Mouse (Mus musculus): ENCODE data around the gene Timm10.
"Not testable (repeated sequence)": the region's sequence is repeated elsewhere in the genome, so short reads cannot be mapped to it uniquely, and the experiment has no call there.

The Timm10 gene

DNA sequence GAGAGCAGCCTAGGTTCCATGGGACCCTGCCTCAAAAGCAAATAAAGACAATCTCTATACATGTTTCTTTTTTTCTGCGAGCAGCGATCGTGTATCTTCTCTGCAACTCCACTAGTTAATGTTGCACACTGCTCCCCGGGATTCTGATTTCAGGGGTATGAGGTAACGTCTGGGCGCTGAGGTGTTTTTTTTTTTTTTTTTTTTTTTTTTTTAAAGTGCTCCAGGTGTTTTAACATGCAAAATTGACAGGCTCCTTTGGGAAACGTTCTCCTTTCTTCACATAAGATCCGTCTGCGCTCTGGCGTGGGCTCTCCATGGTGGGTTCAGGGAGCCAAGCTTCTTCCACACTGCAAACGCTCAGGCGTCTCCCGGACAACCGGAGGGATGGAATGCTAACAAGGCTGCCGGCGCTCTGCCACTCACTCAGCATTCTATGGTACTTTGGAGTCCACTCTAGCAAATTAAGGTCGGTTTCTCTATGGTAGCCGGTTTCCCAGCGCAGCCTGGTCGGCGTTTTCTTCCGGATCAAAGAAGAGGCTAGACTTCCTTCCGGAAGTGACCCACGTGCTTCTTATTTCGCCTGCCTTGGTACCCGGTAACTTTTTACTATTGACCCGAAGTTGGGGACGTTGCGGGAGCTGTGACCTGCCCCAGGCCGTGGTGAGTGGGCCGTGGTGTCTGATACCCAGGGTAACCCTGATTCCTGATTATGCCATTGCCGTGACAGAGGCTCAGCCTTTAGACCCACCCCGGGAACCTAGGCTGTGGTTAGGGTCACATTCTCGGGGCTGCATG lies at the start of gene Timm10:
Gene Timm10, plus strand, starts transcription at position 510 of the 795 bp plus-strand sequence.
- peak; percentile 98 for DNase-seq (ENCODE audit: low read depth, low spot score)

DNA sequence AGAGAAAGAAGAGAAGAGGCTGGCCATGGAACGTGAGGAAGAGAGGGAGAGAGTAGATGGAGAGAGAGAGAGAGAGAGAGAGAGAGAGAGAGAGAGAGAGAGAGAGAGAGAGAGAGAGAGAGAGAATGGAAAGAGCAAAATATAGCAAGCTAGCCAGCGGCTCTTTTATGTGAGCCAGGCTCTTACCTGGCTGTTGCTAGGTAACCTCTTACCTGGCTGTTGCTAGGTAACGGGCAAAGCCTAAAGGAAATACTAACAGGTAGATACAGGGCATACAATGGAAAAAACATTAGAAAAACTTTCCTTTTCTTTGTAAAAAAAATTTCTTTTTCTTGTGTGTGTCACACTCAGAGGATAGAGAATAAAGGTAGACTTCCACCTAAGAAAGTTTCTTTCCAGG lies 49.1 kb upstream of the Timm10 start:
- DNase-seq (ENCODE audit: low read depth, low spot score) = no peak

DNA sequence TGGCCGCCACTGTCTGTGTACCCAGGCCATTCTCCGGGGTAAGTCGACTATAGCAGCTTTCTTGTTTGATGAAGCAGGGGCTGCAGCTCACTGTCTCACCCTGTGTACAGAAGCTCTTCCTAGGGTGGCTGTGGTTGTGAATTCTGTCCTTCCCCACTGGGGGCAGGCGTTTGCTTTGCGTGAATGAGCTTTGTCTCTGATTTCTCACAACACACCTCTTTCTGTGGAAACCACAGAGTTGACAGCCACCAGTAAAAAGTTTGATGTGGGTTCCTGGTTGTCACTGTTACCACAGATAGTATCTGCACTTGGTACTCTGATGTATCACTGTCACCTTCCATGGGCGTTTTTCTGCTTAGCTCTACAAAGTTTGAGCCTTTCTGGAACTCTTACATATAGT lies 47.6 kb upstream of the Timm10 start:
- no peak for DNase-seq (ENCODE audit: low read depth, low spot score)

DNA sequence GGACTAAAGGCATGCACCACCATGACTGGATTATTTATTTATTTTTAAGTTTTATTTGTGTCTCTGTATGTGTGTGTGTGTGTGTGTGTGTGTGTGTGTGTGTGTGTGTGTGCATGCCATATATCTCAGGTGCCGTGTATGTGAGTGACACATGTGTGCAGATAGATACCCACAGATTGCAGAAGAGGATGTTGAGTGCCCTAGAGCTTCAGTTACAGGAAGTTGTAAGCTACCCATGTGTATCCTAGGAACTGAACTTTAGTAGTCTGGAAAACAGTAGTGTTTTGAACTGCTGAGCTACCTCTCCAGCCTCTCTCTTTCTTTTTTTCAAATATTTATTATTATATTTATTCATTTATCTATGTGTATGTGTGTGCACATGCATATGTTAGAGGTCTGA lies 43.5 kb upstream of the Timm10 start:
- no peak for DNase-seq (ENCODE audit: low read depth, low spot score)

DNA sequence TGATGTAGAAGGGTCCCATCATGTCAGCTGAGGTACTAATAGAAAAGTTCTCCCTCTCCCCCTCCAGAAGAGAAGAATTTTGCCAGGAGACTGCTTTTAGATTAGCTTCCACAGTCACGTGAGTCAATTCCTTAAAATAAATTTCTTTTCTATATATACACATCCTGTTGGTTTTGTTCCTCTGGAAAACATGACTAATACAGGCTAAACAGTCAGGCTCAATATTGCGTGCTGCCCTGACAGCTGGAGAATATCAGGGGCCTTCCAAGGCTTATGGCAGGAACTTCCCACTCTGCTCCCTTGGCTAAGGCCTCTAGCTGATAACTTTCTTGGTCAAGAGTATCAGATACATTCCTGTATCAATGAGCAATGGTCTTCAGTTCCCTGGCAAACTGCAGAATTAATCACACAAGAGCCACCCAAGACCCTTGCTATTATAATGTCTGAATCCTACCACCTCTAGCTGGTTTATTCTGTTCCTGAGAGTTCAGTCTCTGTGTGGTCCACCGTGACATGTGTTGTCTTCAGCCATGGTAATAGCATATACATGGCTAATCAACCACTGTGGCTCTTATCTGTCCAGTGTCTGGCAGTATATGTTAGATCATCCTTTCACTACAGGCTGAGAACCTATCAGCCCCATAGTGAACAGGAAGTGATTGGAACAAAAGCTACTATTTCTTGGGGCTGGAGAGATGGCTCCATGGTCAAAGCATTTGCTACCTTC lies 42.8 kb upstream of the Timm10 start:
- peak; percentile 33 for DNase-seq (ENCODE audit: low read depth, low spot score)

DNA sequence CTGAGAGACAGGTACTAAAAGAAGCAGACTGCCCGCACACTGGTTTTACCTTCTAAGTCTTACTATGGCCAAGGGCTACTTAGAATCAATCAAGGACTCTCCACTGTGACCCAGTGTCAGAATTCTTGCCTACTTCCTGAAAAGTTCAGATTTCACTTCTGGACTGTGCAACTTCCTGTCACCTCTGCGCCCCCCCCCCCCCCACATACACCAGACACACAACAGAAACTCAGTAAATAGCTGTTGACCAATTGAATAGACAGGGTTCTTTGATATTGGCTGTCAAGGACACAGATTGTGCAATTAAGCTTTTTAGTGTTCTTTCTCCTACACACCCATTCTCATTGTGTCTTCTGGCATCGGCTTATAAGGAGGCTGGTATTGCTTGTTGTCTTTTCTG lies 38.5 kb upstream of the Timm10 start:
- DNase-seq (ENCODE audit: low read depth, low spot score) = no peak

DNA sequence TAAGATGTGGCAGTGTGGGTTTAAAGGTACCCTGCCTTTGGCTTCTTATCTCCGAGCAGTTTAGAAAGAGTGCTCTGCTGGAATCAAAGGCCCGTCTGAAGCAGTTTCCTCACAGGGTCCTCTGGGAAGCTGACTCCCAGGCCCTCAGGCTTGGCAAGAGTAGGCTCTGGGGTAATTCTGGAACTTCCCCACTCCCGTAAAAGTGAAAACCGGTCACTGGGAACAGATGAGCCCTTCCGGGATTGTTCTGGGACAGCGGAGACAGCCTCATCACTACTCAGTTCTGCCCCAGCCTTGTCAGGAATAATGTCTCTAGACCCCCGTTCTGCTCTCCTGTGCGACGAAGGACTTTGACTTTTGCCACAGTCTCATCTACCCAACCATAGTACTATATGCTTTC lies 36.4 kb upstream of the Timm10 start:
- no peak for DNase-seq (ENCODE audit: low read depth, low spot score)

DNA sequence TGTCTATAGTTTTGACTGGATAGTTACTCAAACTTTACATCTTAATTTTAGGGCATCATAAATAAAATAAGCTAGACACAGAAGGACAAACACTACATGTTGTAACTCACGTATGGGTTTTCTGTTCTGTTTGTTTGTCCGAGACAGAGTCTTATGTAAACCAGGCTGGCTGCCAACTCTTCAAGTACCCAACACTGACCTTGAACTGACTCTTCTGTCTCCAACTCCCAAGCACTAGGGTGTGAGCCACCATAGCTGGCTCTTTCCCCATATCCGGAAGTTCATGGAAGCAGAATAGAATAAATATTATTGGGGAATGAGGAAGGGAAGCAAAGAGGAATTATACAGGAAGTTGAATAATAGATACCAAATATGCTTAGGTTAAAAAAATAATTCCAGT lies 34.3 kb upstream of the Timm10 start:
- DNase-seq (ENCODE audit: low read depth, low spot score) = no peak

DNA sequence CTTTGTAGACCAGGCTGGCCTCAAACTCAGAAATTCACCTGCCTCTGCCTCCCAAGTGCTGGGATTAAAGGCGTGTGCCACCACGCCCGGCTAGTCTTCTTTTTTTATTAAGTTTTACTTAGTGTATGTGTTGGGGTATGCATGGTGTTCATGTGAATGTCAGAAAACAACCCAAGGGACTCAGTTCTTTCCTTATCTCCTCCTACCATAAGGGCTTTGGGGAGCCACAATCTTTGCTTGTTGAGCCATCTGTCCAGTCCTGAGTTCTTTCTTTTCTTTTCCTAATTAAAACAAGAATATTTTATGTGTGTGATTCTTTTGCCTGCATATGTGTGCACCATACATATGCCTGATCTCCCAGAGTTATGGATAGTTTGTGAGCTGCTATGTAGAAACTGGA lies 33.6 kb upstream of the Timm10 start:
- no peak for DNase-seq (ENCODE audit: low read depth, low spot score)

DNA sequence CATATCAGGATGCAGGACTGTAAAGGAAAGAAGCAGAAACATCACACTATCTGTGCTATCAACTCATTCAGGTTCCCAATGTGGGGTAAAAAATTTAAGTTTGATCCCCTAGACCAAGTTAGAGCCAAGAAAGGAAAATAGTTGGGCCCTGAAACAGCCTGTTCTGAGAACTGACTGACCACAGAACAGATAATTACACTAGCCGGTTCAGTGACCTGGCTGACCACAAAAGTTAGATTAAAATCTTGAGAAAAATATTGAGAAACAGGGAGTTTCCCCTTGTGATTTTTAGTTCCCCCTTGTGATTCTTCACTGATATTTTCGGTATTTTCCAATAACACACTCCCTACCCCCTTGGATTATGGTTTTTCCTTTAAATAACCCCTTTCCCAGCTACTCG lies 32.9 kb upstream of the Timm10 start:
- DNase-seq (ENCODE audit: low read depth, low spot score) = no peak

DNA sequence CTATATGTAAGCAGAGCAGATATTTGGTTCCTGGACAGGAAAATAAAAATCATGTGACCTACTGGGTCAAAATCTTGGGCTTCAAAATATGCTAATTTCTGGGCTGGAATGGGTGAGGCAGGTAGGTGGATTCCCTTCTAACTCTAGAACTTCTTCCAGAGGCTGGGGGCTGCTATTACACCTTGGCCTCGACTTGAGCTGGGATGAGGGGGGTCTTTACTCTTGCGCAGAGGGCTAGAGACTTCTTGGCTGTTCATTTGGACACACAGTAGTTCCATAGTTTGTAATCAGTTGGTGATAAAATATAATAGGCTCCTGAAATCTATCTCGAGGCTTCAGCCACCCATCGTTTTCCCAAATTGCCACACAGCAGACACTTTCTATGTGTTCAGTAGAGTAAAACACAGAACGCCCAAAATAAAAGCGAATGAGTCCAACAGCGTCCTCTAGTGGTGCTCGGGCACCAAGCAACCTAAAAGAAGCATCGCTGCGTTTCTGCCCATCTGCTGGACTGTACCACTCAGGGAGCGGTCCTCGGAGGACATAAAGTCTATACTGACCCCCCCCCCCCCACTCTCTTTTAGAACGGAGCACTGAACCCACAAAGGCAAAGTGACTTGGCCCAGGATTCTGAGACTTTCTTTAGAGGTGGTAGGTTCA lies 28.8 kb upstream of the Timm10 start:
- peak; percentile 94 for DNase-seq (ENCODE audit: low read depth, low spot score)

DNA sequence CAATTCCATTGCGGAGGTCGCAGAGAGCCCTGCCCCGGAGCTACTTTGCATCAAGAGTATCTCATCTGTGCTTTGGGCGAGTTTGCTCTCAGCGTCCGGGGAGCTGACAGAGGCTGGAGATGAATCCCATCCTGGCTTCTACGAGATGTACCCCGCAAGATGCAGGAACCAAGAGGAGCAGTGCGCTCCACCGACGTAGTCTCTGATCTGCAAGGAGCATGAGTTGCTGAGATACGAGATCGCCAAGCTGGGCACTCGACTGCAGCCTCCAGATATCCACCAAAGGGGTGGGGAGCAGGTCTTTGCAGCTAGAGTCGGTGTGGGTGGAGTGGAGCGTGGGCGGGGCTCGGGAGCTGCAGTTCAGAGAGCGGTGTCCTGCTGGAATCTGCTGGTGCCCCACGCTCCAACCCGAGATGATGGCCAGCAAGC lies 28.3 kb upstream of the Timm10 start, which contains the start of gene Ube2l6:
Gene Ube2l6, plus strand, starts transcription at position 336 of the 429 bp plus-strand sequence.
- peak; percentile 85 for DNase-seq (ENCODE audit: low read depth, low spot score)

DNA sequence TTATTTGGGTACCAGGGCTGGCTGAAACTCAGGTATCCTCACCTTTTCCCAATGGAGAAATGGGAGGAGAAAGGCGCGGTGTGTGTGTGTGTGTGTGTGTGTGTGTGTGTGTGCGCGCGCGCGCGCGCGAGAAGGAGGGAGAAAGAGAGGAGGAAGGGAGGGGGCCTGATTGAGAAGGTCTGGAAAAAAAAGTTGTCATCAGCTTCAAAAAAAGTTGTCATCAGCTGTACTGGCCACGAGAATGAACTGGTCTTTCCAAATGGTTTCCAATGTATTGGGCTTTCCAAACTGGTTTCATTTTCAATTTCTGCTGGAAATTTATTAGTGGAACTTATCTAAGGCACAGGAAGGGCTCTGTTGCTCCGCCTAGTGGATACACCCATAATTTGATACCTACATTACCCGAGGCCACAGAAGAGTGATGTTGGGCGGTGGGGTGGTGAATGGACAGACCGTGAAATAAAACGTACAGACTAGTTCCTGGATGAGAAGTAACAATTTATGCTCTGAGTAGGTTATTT lies 27.7 kb upstream of the Timm10 start:
- DNase-seq (ENCODE audit: low read depth, low spot score) = peak; percentile 90

DNA sequence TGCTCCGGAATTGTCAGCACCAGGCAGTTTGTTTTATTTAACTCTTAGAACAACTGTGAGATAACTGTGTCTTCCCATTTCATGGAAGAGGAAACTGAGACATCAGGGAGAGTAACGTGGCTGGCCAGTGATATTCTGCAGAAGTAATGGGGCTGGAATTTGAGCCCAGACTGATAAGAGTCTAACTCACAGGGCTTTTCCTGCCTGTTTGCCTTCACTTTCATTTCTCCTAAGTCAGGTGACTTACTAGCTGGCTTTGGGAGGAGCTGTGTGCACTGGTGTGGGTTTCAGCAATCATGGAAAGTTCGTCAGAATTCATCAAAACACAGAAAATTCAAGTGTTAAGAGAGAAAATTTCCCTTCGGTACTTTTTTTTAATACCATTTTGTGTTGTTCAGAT lies 26.5 kb upstream of the Timm10 start:
- DNase-seq (ENCODE audit: low read depth, low spot score) = no peak

DNA sequence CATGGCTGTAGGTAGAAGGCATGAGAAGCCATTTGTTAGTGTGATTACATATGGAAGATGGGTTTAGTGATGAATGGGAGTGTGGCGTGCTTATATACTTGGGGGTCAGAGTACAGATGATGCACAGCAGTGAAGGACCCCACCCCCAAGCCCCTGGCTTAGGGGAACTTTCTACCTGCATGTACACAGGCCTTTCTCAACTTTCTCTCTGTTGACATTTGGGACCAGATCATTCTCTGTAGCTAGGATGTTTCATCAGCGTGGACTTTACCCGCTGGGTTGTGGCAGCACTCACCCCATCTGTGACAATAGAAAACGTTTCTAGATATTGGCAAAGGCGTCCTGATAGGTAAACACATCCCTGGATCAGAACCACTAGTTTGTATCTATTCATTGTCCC lies 25.6 kb upstream of the Timm10 start:
- DNase-seq (ENCODE audit: low read depth, low spot score) = not testable (repeated sequence)

DNA sequence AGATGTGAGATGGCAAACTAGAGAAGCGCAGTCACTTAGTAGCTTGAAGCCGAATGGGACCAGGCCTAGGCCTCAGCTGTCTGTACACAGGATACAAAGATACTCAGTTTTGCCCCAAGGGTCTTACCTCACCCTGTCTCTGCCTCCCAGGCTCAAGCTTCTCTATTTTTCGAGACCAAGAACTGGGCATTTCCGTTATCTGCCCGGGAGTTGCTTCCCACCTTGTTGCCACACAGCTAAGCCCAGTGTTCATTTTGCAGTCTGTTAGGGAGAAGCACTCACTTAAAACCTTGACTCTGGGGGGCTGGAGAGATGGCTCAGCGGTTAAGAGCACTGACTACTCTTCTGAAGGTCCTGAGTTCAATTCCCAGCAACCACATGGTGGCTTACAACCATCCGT lies 22.8 kb upstream of the Timm10 start:
- no peak for DNase-seq (ENCODE audit: low read depth, low spot score)

DNA sequence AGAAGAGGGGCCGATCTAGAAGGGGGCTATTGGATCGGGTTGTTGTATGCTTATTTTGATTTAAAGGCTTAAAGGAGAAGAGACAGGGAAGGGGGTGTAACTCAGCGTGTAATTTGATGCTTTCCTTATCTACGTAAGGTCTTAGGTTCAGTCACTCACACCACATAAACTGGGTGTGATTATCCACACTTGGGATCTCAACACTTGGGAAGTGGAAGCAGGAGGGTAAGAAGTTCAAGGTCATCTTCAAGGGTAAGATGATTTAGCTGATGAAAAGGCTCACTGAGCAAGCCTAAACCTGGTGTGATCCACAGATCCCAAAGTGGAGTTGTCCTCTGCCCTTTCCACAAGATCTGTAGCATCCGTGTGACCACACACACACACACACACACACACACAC lies 20.3 kb upstream of the Timm10 start:
- DNase-seq (ENCODE audit: low read depth, low spot score) = no peak

DNA sequence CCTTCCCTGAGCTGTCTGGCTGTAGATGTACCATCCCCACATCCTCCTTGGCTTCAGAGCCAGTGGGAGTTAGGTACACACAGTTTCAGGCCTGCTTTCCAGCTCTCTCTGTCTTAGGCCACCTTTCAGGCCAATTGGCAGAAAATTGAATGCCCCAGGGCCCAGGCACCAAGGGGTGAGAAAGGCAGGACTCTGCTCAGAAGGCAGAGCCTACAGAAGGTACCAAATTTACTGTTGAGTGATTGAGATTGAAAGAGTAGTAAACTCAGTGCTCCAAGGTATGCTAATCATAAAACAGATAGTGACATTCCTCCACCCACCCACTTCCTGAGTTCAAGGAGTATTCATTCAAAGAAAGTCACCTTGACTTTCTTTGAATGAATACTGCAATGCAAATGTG lies 17.5 kb upstream of the Timm10 start:
- DNase-seq (ENCODE audit: low read depth, low spot score) = no peak

DNA sequence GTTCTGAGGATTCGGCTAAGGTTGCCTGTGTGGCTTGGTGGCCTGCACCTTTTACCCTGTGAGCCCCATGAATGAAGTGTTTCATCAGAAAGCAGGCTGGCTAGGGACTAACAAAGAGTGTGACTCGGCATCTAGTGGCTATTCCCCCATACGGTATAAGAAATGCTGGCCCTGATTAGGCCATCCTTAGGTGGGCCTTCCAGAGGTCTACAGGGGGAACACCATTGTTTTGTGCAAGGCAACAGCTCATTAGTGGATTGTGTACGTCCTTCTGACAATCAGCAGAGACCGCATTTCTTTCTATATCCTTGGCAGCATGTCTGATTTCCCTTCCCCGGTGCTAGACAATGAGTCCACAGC lies 16.3 kb upstream of the Timm10 start:
- DNase-seq (ENCODE audit: low read depth, low spot score) = no peak

DNA sequence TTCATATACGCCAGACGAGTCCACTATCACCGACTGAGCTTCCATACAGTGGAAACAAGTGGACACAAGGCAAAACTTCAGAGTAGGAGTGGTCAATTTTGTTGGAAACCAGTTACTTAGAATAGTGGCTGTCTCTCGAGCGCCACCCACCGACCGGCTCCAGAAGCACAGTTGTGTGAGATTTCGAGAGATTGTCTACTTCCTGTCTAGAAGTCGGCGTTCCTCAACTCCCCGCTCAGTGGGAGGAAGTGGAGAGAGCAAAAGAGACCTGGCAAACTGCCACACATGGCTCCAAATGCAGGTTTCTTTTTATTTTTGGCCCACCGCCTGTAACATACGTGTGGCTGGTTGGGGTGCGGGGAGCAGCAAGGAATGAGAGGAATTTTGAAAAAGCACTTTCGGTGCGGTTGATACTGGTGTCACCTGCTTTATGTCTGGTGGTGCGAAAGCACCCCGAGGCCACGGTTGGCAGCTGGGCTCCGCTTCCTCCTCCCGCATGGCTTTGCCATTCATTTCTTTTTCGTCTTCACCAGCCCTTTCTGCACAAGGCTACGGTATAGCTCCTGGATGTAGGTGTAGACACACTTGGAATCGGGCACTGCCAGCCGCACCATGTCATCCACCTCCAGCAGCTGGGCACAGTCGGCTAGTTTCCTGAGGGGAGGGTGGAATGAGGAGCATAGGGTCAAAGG lies 15.8 kb upstream of the Timm10 start:
- DNase-seq (ENCODE audit: low read depth, low spot score) = peak; percentile 89

DNA sequence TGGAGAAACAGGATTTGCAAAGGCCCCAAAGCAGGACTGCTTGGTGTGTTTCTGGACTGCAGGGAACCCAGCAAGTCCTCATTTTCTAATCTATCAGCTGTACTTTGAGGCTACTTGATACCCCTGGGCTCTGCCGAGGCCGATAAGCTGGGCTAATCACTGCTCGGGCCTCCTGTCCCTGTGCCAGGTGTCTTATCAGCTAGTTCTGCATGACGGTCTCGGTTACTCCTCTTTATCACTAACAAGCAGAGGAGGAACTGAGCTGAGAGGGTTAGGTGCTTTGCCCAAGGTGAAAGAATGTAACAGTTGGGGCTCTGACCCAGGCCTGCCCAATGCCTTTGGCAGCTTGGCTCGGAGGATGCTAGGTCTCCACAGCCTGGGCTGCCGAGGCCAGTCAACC lies 14.9 kb upstream of the Timm10 start:
- DNase-seq (ENCODE audit: low read depth, low spot score) = no peak

DNA sequence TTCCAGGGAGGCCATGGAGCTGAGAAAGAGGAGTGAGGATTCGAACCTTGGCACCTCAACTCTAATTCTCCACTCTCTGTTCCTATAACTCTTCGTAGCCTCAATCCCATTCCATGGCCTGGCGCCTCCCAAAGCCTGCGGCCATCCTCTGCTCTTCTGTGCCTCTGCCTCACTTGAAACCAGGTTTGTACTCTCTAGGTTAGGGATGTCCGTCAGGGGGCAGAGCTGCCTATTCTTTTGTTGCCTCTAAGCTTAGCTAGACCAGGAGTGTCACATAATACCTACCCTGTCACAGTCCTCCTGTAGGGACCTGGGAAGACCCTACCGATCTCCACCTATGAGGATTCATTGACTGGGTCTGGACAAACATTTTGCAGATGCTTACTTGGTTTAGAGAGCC lies 14.1 kb upstream of the Timm10 start:
- DNase-seq (ENCODE audit: low read depth, low spot score) = no peak

Data from brain, adult 2 months (tissue).